Mouse (Mus musculus) adrenal gland, postnatal 0 days (tissue): ENCODE measurements around the gene 1700029H14Rik. TPM values are rescaled to one million over a fixed set of nuclear protein-coding genes. Genes with fewer than 3 reads are reported as not detected.

Experiments
- polyA plus RNA-seq: library from polyadenylated mRNA; unstranded; fragments of >200 nt; fragmentation: Nextera tagmentation; extraction: Ambion mirVana; gene quantifications from 2 replicates; pipeline ENCODE4 v1.2.1, GENCODE M21; 2015

The 1700029H14Rik gene
- polyA plus RNA-seq, result not detected in 2 replicates

DNA sequence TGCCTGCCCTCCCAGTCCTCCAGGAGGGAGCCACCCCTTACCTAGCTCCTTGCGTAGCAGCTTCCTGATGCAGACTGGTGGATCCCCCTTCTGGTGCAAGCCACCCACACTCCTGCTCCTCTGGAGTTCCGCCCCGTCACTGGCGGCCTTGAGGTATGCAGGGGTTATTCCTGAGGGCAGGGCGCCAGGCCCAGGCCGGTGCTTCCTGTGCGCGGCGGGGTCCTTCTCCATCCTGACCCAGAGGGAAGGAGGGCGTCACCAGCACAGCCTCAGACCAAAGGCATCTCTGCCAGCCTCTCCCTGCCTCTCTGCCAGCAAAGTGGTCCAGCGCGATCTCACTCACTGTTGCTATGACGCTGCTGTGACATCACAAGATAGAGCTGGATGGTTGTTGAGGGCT is at the start of gene 1700029H14Rik:
Gene 1700029H14Rik, minus strand, starts transcription at position 344 of the 400 bp plus-strand sequence.

Other genes with a start within 250 kb of the 1700029H14Rik start
- gene Tfdp1, start 223.7 kb downstream of the 1700029H14Rik start, polyA plus RNA-seq, result 55.0 and 71.1 TPM in 2 replicates
- gene Atp4b, start 165.6 kb downstream of the 1700029H14Rik start, polyA plus RNA-seq, result 1.2 TPM in 1 of 2 replicates, not detected in the other
- not detected in 2 replicates for gene Grk1, start 157.4 kb downstream of the 1700029H14Rik start, polyA plus RNA-seq
- gene Tmem255b, start 127.3 kb downstream of the 1700029H14Rik start, polyA plus RNA-seq, result 0.91 and 1.4 TPM in 2 replicates
- 147 and 190 TPM in 2 replicates for gene Gas6, start 68.0 kb downstream of the 1700029H14Rik start, polyA plus RNA-seq
- gene Rasa3, start 115.1 kb upstream of the 1700029H14Rik start, polyA plus RNA-seq, result 13.3 and 20.5 TPM in 2 replicates
- gene Cfap97d2, start 143.4 kb upstream of the 1700029H14Rik start, polyA plus RNA-seq, result 0.30 and 1.0 TPM in 2 replicates
- gene Cdc16, start 195.2 kb upstream of the 1700029H14Rik start, polyA plus RNA-seq, result 92.3 and 95.3 TPM in 2 replicates
- 30.0 and 38.7 TPM in 2 replicates for gene Upf3a, start 223.2 kb upstream of the 1700029H14Rik start, polyA plus RNA-seq